Mouse (Mus musculus) CD8-positive naive resting alpha-beta T cell, adult 2 months (primary cell): ENCODE data around the gene Gm1113.

ENCODE experiments used
- DNase-seq, 2 experiments: peaks; one replicate each; pipeline ENCODE4 v3.0.0; 2022; ENCODE audit warnings: low read depth in 2 of 2, low spot score in 2 of 2

Gm1113 gene

DNA sequence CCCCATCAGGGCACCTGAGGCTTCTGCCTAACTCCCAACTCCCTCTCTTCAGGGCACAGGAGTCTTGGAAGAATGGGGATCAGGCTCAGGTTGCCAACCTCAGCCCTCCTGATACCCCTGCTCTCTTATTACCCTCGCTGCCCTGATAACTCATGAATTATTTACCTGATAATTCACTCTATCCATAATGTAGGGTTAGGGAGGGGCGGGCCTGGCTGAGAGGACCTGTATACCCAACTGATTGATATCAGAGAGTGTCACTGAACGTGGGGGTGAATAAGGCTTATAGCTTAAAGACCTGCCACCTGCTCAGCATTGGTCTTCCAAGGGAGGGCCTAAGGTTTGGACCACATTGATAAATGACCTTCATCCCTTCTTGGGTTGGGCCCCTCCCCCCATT is at the start of gene Gm1113:
Gene Gm1113, minus strand, starts transcription at position 101 of the 400 bp plus-strand sequence.
- no peak for DNase-seq

DNA sequence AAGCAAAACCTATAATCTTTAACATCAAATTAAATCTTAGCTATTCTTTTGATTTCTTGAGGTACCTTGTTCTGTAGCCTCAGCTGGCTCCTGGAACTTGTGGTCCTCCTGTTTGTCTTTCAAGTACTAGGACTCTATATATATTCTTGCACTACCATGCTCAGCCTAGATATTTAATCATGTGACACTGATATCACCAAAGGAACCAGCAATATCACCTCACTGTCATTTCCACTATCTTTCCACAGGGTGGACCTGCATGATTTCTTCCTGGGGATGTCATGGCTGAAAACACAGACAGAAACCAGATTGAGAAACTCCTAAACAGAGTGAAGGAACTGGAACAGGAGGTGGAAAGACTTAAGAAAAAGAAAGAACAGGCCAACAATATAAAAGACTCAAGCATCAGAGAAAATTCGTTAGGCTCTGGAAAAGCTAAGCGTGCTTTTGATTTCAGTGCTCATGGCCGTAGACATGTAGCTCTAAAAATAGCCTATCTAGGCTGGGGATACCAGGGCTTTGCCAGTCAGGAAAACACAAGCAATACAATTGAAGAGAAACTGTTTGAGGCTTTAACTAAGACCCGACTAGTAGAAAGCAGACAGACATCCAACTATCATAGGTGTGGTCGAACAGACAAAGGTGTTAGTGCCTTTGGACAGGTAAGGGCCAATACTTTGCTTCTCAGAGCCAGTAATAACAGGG is 46.6 kb upstream of the Gm1113 start:
- DNase-seq: no peak

DNA sequence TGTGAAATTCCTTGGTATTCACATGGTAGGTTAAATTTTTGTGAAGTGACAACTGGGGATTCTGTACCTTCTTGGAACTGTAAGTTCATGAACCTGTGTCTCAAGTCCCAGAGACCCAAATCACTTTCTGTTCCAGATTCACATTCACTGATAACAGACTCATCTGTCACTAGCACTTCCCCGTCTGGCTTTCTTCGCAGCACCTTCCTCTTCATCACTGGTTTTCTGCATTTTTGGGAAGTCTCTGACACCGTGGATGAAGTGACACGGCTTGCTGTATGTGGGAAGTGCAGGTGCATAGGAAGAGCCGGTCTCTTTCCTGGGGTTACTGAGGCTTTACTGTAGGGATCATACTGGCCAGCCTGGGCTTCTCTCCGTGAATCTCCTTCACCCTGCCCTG is 43.5 kb upstream of the Gm1113 start:
- DNase-seq: no peak

DNA sequence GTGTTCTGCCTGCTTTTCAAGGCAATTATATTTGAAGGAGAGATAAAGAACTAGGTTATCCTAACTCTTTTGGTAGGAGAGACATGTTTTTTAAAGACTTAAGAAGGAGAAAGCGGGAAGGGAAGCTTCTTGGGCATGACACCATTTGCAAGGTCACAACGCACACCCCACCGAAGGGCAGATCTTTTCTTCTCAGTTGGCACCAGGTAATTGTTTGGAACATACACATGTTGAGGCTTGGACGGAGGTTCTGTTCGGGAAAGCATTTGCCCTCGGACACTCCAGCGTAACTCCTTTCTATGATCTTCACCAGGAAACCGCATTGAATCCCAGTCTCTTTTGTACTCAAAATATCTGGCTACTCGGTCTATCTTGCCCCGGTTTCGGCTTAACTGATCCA is 43.0 kb upstream of the Gm1113 start:
- no peak for DNase-seq

DNA sequence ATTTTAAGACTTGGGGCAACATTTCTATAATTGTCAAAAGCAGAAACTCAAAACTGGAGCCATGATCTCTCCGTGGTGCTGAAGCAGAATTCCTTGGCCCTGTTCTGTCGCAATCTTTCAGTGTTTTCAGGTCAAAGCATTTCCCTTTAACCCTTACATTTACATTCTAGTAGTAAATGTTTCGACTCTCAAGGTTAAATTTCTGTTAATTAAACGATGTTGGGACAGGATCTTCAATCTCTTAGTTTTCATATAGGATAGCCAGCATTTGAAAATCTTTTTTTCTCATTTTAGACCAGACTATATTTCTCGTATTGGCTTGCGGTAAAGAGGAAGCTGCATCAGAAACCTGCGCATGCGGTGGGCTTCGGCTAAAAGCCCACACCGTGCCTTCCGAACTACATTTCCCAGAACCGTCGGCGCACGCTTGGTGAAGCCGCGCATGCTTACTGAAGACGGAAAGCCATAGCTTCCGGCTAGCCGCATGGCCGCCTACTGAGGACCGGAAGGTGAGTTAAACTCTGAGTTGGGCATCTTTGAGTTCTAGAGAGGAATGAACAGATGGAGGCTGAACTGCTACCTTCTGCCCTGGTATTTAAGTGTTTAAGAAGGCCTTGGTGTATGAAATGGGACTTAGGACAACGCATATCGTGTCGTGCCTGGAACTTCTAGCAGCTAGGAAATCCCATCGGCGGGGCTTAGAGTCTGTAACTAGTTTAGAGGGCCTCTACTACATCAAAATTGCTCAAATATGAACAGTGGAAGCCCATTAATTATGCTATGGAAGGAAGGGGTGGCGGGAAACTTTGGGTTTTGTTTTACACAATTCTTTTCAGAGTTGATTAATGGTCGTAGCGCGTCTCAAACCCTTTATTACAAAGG is 41.2 kb upstream of the Gm1113 start:
- peak; percentile 71 to 76 for DNase-seq

DNA sequence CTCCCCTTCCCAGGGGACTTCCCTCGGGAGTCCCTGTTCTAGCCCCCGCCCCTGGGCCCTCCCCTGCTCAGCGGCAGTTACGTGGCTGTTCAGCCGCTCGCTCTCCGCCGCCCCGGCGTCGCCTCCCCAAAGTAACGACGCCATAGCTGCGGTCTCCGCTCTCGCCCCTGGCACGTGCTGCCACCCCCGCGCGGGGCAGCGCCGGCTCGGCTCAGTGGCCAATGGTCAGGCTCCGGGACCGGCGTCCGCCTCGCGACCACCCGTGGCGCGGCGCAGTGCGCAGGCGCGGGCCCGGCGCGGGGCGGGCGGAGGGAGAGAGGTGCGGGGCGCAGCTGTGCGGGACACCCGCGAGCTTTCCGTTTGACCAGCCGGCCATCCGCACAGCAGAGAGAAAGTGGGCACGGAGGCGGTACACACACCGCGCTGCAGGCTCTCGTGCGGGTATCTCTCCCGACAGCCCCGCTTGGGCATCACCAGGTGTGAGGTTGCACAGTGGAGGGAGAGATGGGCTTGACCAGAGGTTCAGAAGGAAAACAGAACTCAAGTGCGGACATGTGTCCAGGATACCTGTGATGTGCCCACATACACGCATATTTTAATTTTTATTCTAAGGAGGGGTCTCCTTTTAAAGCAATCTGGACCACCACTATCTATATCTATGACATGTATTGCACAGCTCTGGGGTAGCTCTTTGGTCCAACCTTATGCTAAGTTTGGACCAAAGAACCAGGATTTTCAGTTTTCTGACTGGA is 40.4 kb upstream of the Gm1113 start, which contains the start of the genes Ddx25 and Pus3:
Gene Ddx25, minus strand, starts transcription at position 272 of the 752 bp plus-strand sequence.
Gene Pus3, plus strand, starts transcription at position 339 of the 752 bp plus-strand sequence.
- peak; percentile 21 to 22 for DNase-seq

DNA sequence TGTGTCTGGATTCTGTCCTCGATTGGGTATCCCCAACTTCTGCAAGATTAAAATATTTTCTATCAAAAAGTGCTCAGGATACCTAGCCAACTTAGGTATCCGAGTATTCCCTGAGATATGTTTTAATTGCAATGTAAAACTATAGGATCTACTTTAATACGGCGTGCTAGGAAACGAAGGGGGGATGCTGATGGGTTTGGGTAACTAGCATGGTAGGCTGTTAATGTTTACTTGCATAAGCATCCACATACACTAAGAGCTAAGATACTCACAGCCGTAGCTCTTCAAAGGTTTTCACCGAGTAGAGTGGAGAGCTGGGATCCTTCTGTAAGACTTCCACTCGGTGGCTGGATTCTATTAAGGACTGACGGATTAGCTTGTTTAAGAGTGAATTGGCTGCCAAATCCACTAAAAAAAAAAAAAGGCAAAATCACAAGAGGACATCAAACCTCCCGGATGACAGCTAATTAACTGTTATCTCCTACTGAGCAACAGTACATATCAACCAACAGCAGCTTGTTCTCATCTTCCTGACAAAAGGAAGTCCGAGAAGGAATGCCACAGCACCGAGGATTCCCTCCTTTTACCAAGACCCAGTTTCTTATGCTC is 38.5 kb upstream of the Gm1113 start:
- DNase-seq: no peak

DNA sequence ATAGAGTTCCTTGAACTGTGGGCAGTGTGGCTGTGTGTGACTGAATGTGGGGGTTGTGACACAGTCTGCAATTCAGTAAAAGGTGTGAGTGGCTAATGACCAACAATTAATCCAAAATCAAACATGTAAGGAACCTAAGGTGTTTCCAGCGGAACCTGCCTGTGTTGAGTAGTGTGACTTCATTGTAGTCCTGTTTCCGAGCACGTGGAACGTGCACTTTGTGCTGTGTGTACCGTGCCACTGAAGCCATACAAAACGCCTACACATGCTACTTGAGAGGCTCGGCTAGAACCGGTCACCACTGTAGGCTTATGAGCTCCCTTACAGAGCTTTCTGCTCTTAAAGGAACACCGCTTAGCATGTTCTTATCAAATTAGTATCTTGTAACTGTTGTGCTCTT is 30.4 kb upstream of the Gm1113 start:
- DNase-seq: no peak

DNA sequence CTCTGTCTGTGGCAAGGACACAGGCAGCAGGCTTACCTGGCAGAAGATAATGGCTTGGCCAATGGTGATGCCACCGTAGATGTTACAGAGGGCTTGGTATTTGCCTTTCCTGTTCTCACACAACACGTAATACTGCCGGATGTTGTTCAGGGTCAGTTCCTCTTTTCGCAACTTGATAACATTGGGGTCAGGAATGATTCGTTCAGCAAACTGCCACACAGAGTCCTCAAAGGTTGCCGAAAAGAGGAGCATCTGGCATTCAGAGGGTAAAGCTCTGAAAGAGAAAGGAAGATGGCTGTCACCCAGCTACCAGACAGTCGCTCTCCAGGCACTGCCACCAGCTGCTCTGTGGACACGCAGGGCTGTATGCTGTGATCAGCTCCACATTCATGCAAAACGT is 28.7 kb upstream of the Gm1113 start:
- DNase-seq: no peak

DNA sequence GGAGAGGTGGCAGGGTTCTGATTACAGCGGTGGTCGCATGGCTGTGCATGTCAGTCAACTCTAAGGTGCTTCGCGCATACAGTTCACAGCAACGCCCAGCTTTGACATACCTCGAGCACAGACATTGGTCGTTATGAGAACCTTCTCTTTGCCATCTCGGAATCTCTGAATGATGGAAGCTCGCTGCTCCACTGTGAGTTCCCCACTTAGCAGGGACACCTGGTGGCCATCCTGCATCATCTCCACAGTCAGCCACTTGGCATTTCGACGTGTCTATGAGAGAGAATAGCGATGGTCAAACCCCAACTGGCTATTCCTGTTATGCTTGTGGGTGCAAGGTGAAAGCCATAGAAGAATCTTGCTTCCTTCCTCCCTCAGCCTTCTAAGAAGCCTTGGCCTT is 27.6 kb upstream of the Gm1113 start:
- DNase-seq: no peak

DNA sequence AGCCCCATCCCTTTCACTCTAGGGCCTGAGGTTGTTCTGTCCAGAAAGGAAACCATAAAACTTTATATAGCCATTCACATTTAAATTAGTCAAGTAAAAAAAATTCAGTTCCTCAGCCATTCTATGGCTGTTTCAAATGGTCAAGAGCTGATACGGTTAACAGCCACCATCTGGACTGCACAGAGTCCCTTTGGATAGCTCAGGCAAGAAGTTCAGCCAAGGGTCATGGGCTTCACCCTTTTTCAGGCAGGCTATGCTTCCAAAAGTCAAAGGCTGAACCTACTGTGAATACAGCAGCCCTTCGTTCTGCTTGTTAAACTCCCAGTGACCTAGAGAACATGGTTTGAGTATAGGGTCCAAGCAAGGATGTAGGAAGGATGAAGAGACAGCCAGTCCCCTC is 26.6 kb upstream of the Gm1113 start:
- DNase-seq: no peak

DNA sequence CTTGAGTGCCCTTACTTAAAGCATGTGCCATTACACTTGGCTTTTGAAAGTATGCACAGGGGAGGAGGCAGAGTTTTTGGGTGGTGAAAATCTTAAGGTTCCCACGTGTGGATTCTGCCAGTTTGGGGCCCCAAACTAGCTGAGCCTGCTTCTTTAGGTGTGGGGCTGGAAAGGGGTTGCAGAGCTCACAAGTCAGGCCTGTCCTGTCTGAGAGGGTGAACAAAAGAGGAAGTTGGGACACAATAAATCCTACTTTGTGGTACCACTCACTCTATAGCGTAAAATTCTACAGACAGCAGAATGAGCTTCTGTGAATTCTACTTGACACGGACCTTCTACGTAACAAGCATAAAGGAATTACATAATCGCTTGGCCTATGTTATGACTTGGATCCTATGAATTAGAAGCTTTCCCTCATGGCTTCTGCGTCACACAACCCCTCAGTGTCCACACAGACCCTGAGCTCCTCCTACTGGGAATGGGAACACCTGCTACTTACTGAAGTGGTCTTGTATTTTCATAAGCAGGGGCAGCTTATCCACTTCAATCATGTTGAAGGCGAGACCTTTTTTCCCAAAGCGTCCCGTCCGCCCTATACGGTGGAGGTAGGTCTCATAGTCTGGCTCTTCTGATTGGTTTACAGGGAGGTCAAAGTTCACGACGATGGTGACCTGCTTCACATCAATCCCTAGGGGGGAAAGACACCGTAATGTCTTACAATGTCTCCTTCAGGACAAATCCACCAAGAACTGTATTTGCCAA is 25.2 kb upstream of the Gm1113 start:
- no peak for DNase-seq

DNA sequence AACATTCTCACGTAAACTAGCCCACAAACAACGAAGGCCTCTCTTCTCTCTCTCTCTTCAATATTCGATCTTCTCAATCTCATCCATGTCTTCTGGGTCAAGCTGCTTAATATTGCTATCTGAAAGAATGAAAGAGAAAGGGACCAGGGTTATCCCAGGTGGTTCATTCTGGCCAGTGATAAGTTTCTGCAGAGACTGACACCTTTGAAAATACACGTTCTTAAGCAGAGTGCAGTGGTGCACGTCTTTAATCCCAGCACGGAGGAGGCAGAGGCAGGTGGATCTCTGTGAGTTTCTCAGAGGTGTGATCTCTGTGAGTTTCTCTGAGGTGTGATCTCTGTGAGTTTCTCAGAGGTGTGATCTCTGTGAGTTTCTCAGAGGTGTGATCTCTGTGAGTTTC is 23.9 kb upstream of the Gm1113 start:
- DNase-seq: no peak

DNA sequence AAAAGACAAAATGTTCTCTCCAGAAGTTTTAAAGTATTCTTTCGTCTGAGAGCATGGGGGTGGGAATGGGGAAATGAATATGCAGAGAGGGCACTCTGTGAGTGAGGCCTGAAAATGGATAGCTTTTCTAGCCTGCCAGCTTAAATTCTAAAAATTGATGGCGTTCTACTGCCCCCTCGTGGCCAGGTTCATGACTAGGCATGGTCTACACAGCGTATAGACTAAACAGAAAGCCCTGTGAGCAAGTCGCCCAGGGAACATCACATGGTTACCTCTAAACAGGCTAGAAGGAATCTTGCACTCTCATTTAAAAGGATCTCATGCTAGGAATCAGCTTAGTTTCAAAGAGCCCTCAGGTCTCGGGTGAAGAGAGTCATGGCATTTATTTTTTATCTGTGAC is 23.4 kb upstream of the Gm1113 start:
- DNase-seq: peak; percentile 67 to 81

DNA sequence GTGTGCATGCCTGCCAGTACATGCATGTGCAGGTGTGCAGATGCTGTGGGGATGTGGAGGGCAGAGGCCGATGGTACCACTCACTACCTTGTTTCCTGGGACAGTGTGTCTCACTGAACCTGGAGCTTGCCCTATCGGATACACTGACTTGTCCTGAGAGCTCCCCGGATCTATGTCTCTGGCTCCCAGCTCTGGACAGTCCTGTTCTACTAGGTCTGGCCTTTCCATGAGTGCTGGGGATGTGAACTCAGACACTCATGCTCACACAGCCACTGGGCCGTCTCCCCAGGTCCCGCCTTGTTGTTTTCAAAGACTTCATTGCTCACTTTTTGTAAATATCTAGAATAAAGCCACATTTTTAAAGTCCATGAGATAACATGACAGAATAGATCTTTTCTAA is 23.0 kb upstream of the Gm1113 start:
- no peak for DNase-seq

DNA sequence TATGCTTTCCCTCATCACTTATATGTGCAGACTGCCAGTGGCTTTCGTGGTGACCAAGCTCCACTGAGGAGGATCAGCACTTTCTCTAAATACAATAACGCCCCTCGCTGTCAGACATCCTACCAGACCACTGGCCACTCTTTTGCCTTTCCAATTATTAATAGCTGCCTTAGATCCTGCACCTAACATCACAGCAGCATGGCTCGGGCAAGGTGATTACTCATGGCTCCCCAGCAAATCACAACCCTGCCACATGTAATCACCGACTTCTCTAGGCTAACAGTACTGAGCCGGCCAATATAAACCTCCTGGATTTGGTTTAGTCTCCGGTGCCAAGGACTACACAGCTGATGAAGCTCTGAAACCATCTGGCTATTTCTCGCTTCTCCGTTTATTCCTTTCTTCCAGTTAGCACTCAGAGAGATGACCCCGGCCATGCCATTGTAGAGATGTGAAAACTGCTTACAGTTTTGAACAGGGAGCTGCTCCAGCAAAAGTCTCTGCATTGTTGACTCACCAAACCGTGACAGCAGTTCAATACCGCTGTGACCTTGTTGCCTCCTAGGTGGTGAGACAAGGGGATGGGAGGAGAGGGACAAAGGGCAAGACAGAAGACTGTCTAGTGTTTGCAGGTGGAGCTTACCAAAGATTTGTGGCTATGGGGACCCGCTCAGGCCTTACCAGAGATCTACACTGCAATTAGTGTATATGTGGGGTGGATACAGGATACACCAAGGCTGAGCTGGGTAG is 21.1 kb upstream of the Gm1113 start:
- DNase-seq: no peak

DNA sequence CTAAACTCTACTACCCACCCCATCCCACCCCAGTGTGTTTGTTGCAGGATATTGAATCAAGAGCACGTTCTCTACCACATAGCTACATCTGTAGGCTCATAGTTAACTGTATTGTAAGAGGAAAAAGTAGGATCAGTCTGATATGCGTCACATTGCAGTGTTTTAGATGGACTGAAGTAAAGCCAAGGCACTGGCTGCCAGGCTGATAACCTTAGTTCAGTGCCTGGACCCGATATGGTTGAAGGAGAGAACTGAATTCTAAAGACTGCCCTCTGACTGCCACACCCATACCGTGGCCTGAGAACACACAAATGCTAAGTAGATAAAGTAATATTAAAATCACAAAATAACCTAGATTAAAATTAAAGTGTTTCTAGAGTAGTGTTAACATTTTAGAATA is 17.8 kb upstream of the Gm1113 start:
- no peak for DNase-seq

DNA sequence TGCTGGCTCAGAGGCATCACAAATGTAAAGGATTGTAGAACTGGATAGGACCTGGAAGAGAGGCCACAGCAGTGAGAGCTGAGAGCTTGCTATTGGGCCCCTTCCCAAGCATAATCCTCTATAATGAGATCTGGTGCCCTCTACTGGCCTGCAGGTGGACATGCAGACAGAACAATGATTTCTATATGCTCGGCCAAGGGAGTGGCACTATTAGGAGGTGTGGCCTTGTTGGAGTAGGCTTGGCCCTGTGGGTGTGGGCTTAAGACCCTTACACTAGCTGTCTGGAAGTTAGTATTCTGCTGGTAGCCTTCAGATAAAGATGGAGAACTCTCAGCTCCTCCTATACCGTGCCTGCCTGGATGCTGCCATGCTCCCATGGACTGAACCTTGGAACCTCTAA is 17.0 kb upstream of the Gm1113 start:
- DNase-seq: peak; percentile 22 to 45

DNA sequence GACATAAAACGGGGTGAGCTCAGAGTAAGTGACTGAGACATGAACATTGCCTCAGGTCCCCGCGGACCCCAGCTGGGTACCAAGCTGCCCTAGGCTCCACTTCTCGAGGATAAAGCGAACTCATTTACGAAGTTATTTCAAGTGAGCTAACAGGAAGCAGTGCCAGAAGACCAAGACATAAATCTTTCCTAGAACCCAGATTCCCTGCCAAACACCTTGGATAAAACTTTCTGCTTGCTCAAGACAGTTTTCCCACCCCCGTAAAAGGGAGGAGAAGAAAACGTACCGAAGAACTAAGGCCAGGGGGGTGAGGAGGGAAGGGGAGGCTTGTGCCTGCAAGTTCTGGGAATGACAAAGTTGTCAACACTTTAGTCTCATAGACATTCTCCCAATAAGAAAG is 15.2 kb upstream of the Gm1113 start:
- no peak for DNase-seq

DNA sequence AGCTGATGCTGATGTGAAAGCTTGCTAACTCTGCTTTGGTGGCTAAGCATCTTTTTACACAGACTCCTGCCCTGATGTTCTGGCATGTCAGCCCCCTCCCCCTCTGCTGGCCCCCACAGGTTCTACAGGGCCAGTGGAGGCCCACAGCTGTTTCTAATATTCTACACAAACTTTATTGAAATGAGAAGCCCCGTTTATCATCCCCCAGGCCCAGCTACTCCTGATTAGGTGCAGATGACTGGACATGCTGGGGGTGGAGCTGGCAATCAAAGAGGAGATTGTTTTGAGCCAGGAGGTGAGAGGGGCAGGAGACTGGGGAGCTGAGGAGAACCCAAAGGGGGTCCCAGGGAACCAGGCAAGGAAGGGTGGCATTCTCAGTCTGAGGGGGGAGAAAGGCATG is 11.7 kb upstream of the Gm1113 start:
- DNase-seq: no peak
